Mouse (Mus musculus): ENCODE data around the gene Uqcc1. TPM values are rescaled to one million over a fixed set of nuclear protein-coding genes. Genes with fewer than 3 reads are reported as not detected.

Uqcc1 gene
- polyA plus RNA-seq, 1 experiment, result 30.0 TPM

DNA sequence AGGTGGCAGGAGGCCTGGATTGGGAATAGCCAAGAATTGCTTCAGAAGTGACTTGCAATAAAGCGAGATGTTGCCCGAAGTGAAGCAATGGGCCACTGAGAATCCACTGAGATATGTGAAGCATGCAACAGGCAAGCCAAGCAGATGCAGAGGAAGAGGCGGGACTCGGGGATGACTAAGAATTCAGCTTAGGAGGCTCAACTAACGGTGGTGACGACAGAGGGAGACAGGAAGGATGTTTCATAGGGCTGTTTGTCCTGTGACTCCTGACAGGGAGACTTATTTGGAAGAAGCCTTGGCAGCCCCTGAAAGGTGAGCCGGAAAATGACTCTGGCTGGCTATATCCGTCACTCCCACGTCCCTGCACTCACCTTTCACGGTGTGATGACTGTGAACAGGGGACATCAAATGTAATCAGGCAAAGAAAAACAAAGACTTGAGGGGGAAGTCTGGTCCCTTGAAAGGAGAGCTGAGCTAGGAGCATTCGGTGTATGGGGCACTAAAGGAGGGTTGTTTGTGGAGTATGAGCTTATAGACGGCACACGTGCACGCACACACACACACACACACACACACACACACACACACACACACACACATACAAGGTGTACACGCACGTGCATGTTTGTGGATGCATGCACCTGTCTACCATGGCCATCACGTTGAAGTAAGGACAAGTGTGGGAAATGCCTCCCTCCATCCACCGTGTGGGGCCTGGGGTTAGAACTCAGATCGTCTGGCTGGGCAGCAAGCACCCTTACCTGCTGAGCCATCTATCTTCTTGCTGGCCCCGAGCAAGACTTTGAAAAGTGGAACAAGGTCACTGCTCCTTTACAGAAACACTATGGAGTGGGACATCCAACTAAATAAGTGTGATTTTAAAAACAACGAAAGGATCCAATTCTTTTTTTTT lies 50.9 kb downstream of the Uqcc1 start:
- no peak for TF ChIP-seq CTCF (IDR thresholded peaks at IDR 0.05; ENCODE audit: borderline replicate concordance, control insufficient read depth, extremely low read depth, insufficient read depth, low read length, poor library complexity)
- no peak for TF ChIP-seq POLR2A (IDR thresholded peaks at IDR 0.05; ENCODE audit: control insufficient read depth, extremely low read depth, insufficient read depth, low read length, poor library complexity)
- H3K4me1 ChIP-seq (replicated peaks; ENCODE audit: control insufficient read depth, insufficient read depth, low read length), result no peaks in the 10 kb centered on the region
- H3K27me3 ChIP-seq (ENCODE audit: control insufficient read depth, insufficient read depth, low read length), result no peaks in the 10 kb centered on the region
- no peak overlapping the region for H3K4me3 ChIP-seq (ENCODE audit: control insufficient read depth, insufficient read depth, low read length)
- WGBS, result 88% methylated on average over 21 of the region's 21 CpGs
- DNase-seq, result no peak
- no peak overlapping the region for H3K27ac ChIP-seq (ENCODE audit: control insufficient read depth, insufficient read depth, low read length)
- peaks cover 23% of the 10 kb centered on the region for H3K36me3 ChIP-seq (ENCODE audit: control insufficient read depth, insufficient read depth, low read length)

DNA sequence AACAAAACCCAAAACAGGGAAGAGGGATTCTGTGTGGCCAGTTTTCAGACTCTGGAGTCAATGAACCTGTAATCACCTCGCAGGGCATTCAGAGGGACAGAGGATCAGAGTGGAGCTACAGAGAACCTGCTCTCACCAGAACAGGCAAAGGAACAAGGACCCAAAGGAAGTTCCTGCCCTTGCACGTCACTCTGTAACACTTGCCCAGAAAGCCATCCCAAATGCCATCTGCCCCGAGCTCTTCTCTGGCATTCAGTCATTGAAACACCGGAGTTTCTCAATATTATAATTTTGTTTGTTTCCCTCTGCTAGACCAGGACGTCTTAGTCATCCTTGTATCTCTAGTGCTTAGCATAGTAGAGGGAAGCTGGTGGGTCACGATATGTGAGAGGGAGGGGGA lies 56.5 kb downstream of the Uqcc1 start:
- H3K27ac ChIP-seq (ENCODE audit: control insufficient read depth, insufficient read depth, low read length), result no peak overlapping the region
- peaks cover 8% of the 10 kb centered on the region for H3K36me3 ChIP-seq (ENCODE audit: control insufficient read depth, insufficient read depth, low read length)
- no peak overlapping the region for H3K4me3 ChIP-seq (ENCODE audit: control insufficient read depth, insufficient read depth, low read length)
- H3K27me3 ChIP-seq (ENCODE audit: control insufficient read depth, insufficient read depth, low read length), result no peaks in the 10 kb centered on the region
- DNase-seq, result no peak
- WGBS, result 98% methylated on average over 6 of the region's 6 CpGs
- H3K4me1 ChIP-seq (replicated peaks; ENCODE audit: control insufficient read depth, insufficient read depth, low read length), result no peaks in the 10 kb centered on the region
- TF ChIP-seq POLR2A (IDR thresholded peaks at IDR 0.05; ENCODE audit: control insufficient read depth, extremely low read depth, insufficient read depth, low read length, poor library complexity) (no peak), CTCF (IDR thresholded peaks at IDR 0.05; ENCODE audit: borderline replicate concordance, control insufficient read depth, extremely low read depth, insufficient read depth, low read length, poor library complexity) (no peak)

DNA sequence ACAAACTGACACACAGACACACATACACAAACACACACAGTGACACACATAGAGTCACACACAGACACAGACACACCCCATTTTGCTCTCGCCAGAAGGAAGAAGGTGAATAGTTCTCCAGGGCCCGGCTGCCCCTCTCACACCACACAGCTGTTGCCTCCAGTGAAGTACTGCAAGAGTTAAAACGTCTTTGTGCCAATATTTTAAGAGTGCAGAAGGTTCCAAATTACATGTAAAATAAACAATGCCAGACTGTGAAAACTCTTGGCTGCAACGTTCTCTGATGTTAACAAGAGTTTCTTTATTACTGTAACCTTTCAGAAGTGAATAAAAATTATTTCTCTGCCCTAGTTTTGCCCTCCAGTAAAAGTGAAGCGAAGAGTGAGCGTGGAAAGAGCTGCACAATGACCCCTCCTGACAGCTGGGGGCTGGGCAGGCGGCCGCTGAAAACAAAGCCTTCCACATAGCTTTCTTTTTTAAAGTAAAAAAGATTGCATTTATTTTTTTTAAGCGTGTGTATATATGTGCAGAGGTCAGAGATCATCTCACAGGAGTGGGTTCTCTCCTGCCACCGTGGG lies 57.1 kb downstream of the Uqcc1 start:
- TF ChIP-seq POLR2A (IDR thresholded peaks at IDR 0.05; ENCODE audit: control insufficient read depth, extremely low read depth, insufficient read depth, low read length, poor library complexity) (no peak), CTCF (IDR thresholded peaks at IDR 0.05; ENCODE audit: borderline replicate concordance, control insufficient read depth, extremely low read depth, insufficient read depth, low read length, poor library complexity) (no peak)
- Histone ChIP-seq H3K4me1 (replicated peaks; ENCODE audit: control insufficient read depth, insufficient read depth, low read length) (no peaks in the 10 kb centered on the region), H3K27ac (ENCODE audit: control insufficient read depth, insufficient read depth, low read length) (no peak overlapping the region), H3K36me3 (ENCODE audit: control insufficient read depth, insufficient read depth, low read length) (peaks cover 8% of the 10 kb centered on the region), H3K4me3 (ENCODE audit: control insufficient read depth, insufficient read depth, low read length) (no peak overlapping the region), H3K27me3 (ENCODE audit: control insufficient read depth, insufficient read depth, low read length) (no peaks in the 10 kb centered on the region)
- WGBS, result 94% methylated on average over 10 of the region's 10 CpGs
- no peak for DNase-seq

DNA sequence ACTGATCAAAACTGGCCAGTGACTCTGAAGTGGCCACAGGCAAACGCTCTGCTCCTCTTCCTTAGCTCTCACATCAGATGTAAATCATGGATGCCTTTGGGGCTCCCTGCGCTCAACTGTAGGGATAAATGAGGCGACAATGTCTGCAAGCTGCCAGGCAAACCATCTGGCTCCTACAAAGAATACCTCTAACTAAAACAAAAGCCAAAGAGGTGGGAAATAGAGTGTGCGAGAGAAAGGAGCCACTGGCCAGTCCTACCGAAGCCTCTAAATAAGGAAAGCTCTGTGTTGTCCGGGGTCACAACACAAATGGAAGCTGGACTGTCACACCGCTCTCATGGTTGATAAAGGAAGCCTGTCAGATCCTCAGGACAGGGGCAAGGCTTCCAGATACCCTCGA lies 57.6 kb downstream of the Uqcc1 start:
- Histone ChIP-seq H3K4me3 (ENCODE audit: control insufficient read depth, insufficient read depth, low read length) (no peak overlapping the region), H3K27ac (ENCODE audit: control insufficient read depth, insufficient read depth, low read length) (no peak overlapping the region), H3K36me3 (ENCODE audit: control insufficient read depth, insufficient read depth, low read length) (peaks cover 8% of the 10 kb centered on the region), H3K27me3 (ENCODE audit: control insufficient read depth, insufficient read depth, low read length) (no peaks in the 10 kb centered on the region), H3K4me1 (replicated peaks; ENCODE audit: control insufficient read depth, insufficient read depth, low read length) (no peaks in the 10 kb centered on the region)
- TF ChIP-seq POLR2A (IDR thresholded peaks at IDR 0.05; ENCODE audit: control insufficient read depth, extremely low read depth, insufficient read depth, low read length, poor library complexity), result no peak
- TF ChIP-seq CTCF (IDR thresholded peaks at IDR 0.05; ENCODE audit: borderline replicate concordance, control insufficient read depth, extremely low read depth, insufficient read depth, low read length, poor library complexity), result no peak
- WGBS, result 98% methylated on average over 8 of the region's 8 CpGs
- no peak for DNase-seq

DNA sequence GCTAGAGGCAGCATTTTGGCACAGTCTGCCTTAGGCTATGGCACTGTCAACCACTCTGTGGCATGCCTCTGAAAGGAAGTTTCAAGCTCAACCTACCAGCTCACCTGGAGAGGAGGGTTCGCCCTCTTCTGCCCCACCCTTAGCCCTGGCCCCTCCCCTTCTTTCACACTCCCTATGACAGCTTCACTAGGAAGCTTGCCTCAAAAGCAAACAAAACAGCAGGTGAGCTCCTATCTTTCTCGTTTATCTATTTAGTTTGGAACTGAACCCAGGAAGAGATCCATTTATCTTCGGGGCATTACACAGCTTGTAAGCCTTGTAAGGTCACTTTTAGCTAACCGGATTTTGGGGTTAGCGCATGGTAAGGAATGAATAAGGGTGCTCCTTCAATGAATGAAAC lies 60.3 kb downstream of the Uqcc1 start:
- no peak overlapping the region for H3K27ac ChIP-seq (ENCODE audit: control insufficient read depth, insufficient read depth, low read length)
- no peaks in the 10 kb centered on the region for H3K4me1 ChIP-seq (replicated peaks; ENCODE audit: control insufficient read depth, insufficient read depth, low read length)
- H3K27me3 ChIP-seq (ENCODE audit: control insufficient read depth, insufficient read depth, low read length), result no peaks in the 10 kb centered on the region
- no peaks in the 10 kb centered on the region; the same call in 1 of the 2 replicates for H3K36me3 ChIP-seq (ENCODE audit: control insufficient read depth, insufficient read depth, low read length)
- WGBS, result 94% methylated on average over 5 of the region's 5 CpGs
- TF ChIP-seq POLR2A (IDR thresholded peaks at IDR 0.05; ENCODE audit: control insufficient read depth, extremely low read depth, insufficient read depth, low read length, poor library complexity) (no peak), CTCF (IDR thresholded peaks at IDR 0.05; ENCODE audit: borderline replicate concordance, control insufficient read depth, extremely low read depth, insufficient read depth, low read length, poor library complexity) (no peak)
- no peak overlapping the region for H3K4me3 ChIP-seq (ENCODE audit: control insufficient read depth, insufficient read depth, low read length)
- DNase-seq, result no peak

DNA sequence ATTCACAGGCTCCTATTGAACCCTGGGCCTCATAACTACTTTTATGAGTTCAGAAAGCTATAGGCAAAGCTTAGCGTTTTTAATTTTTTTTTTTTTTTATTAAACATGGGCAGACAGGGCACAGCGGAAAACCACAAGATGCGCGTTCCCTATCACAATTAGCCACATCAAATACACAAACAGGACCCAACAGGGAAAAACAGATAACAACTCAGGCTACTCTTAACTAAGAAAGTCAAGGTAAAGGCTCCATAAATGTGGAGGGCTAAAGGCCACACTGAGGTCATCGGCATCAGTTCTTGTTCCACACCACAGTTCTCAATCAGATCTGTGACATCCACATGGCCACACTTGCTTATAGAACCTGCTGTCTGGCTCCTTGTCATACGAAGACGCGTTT lies 61.8 kb downstream of the Uqcc1 start:
- TF ChIP-seq CTCF (IDR thresholded peaks at IDR 0.05; ENCODE audit: borderline replicate concordance, control insufficient read depth, extremely low read depth, insufficient read depth, low read length, poor library complexity), result no peak
- no peak for TF ChIP-seq POLR2A (IDR thresholded peaks at IDR 0.05; ENCODE audit: control insufficient read depth, extremely low read depth, insufficient read depth, low read length, poor library complexity)
- 65% methylated on average over 8 of the region's 8 CpGs for WGBS
- no peak for DNase-seq
- Histone ChIP-seq H3K27me3 (ENCODE audit: control insufficient read depth, insufficient read depth, low read length) (no peaks in the 10 kb centered on the region), H3K4me3 (ENCODE audit: control insufficient read depth, insufficient read depth, low read length) (no peak overlapping the region), H3K27ac (ENCODE audit: control insufficient read depth, insufficient read depth, low read length) (no peak overlapping the region), H3K4me1 (replicated peaks; ENCODE audit: control insufficient read depth, insufficient read depth, low read length) (no peaks in the 10 kb centered on the region), H3K36me3 (ENCODE audit: control insufficient read depth, insufficient read depth, low read length) (no peaks in the 10 kb centered on the region; the same call in 1 of the 2 replicates)

Data from thymus, adult 2 months (tissue).